Mouse (Mus musculus): ENCODE results near the gene Itsn1. TPM values are rescaled to one million over a fixed set of nuclear protein-coding genes. Genes with fewer than 3 reads are reported as not detected.

Itsn1 gene
- total and polyA plus RNA-seq, 3 experiments, result 37.0 to 49.2 (median 39.5) TPM

- DNase-seq, result peak; percentile 27
Observed at GRCm38 (mm10) chr16:91811876-91812275, 82.8 kb downstream of the Itsn1 start.

GRCm38 (mm10) chr16:91813543-91813942 is 84.5 kb downstream of the Itsn1 start:
- DNase-seq, result no peak

- no peak for DNase-seq
Observed at GRCm38 (mm10) chr16:91815067-91815466, 86.0 kb downstream of the Itsn1 start.

GRCm38 (mm10) chr16:91820299-91820698 is 91.2 kb downstream of the Itsn1 start:
- no peak for DNase-seq

- no peak for DNase-seq
Observed at GRCm38 (mm10) chr16:91822325-91822724, 93.2 kb downstream of the Itsn1 start.

GRCm38 (mm10) chr16:91822759-91823158 is 93.7 kb downstream of the Itsn1 start:
- no peak for DNase-seq

- peak; percentile 32 for DNase-seq
Observed at GRCm38 (mm10) chr16:91825774-91826325, 96.8 kb downstream of the Itsn1 start.

GRCm38 (mm10) chr16:91826893-91827292 is 97.8 kb downstream of the Itsn1 start:
- no peak for DNase-seq

- DNase-seq, result no peak
Observed at GRCm38 (mm10) chr16:91827456-91827855, 98.4 kb downstream of the Itsn1 start.

- DNase-seq, result no peak
Observed at GRCm38 (mm10) chr16:91828160-91828559, 99.1 kb downstream of the Itsn1 start.

GRCm38 (mm10) chr16:91828603-91829002 is 99.5 kb downstream of the Itsn1 start:
- no peak for DNase-seq

- DNase-seq, result no peak
Observed at GRCm38 (mm10) chr16:91829121-91829520, 100.0 kb downstream of the Itsn1 start.

GRCm38 (mm10) chr16:91830260-91830659 is 101.2 kb downstream of the Itsn1 start:
- DNase-seq, result no peak

GRCm38 (mm10) chr16:91833121-91833520 is 104.0 kb downstream of the Itsn1 start:
- DNase-seq, result no peak

- DNase-seq, result no peak
Observed at GRCm38 (mm10) chr16:91833558-91833957, 104.5 kb downstream of the Itsn1 start.

GRCm38 (mm10) chr16:91833981-91834380 is 104.9 kb downstream of the Itsn1 start:
- DNase-seq, result no peak

- no peak for DNase-seq
Observed at GRCm38 (mm10) chr16:91835790-91836189, 106.7 kb downstream of the Itsn1 start.

GRCm38 (mm10) chr16:91836592-91837557 is 107.8 kb downstream of the Itsn1 start:
- DNase-seq, result no peak

GRCm38 (mm10) chr16:91837558-91838041 is 108.5 kb downstream of the Itsn1 start:
- no peak for DNase-seq

- no peak for DNase-seq
Observed at GRCm38 (mm10) chr16:91838771-91839170, 109.7 kb downstream of the Itsn1 start.

- DNase-seq, result no peak
Observed at GRCm38 (mm10) chr16:91839462-91839861, 110.4 kb downstream of the Itsn1 start.

GRCm38 (mm10) chr16:91841026-91841630 is 112.0 kb downstream of the Itsn1 start:
- no peak for DNase-seq
